Mouse (Mus musculus) megakaryocyte-erythroid progenitor cell, adult 5-6 weeks (primary cell): Measurements from ENCODE around the gene Hspb8. TPM values are rescaled to one million over a fixed set of nuclear protein-coding genes. Genes with fewer than 3 reads are reported as not detected.

Experiments used
- total RNA-seq, 2 experiments: library from RNA; stranded (forward) in 1 of 2; stranded (reverse) in 1 of 2; fragments of 200-1000, 215-1000 nt in 1 of 2; fragments of >200 nt in 1 of 2; fragmentation: Nextera tagmentation in 1 of 2; gene quantifications; 2 replicates each; pipeline ENCODE4 v1.2.3; 2014 to 2017

The Hspb8 gene
- total RNA-seq, 2 experiments from 2014 or later = not detected

Other genes starting within 250 kb of the Hspb8 start
- not detected in 2 replicates for gene Ccdc60, start 133.9 kb downstream of the Hspb8 start, total RNA-seq (2014; fragmentation: Nextera tagmentation)
- gene Ccdc60, start 133.9 kb downstream of the Hspb8 start, total RNA-seq (2017) = 0.34 TPM in 1 of 2 replicates, not detected in the other
- gene Srrm4, start 169.0 kb upstream of the Hspb8 start, total RNA-seq (2014; fragmentation: Nextera tagmentation) = not detected in 2 replicates
- gene Srrm4, start 169.0 kb upstream of the Hspb8 start, total RNA-seq (2017) = not detected in 2 replicates